ENCODE assay signal across 1 mouse cellular context in the genomic region with DNA sequence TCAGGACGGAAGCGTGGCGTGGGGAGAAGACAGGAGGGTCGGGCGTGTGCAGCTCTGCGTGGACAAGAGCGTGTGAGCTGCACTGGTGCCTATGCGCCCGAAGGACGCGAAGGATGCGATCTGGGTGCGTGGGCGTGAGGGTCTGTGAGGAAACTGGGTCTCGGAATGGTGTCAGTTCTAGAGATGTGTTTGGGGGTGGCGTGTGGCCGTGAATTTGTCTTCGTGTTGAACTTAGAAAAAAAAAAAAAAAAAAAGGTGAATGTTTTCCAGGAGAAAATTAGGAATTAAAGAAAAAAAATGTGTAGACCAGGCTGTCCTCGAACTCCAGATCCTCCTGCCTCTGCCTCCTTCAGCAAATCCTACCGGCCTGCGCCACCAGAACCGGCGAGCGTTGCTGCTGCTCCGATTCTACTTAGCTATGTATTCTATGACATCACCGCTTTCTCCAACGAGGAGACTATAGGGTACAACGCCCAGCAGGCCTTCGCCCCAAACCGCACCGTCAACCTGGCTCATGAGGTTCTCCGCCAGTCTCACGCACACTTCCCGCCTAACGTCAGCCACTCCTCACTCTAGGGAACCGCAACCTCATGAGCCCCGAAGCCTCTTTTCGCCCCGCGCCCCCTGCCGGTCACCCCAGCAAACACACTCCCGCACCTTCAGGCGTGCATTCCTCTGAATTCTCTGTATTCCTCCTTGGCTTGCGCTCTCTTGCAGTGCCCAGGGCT.
TF ChIP-seq lines count a peak whose summit lies in the region.

No protein-coding gene starts in this region.

TF ChIP-seq in CH12.LX, 34 proteins besides CTCF, POLR2A, EP300 and RAD21:
- peak; percentile 59 for TF ChIP-seq JUND (conservative IDR thresholded peaks at IDR 0.05; ENCODE audit: low read depth, low read length)
- peak; percentile 5; the same call in 1 of the 2 replicates for TF ChIP-seq BHLHE40 (IDR thresholded peaks at IDR 0.05; ENCODE audit: low read depth, low read length)
- TF ChIP-seq SMC3 (IDR thresholded peaks at IDR 0.05; ENCODE audit: low read depth, low read length) = peak; percentile 45; the same call in 1 of the 2 replicates
- TF ChIP-seq TBP (conservative IDR thresholded peaks at IDR 0.05; ENCODE audit: low read depth, low read length) = peak; percentile 99
- TF ChIP-seq ELF1 (IDR thresholded peaks at IDR 0.05; ENCODE audit: low read depth, low read length) = peak; percentile 94
- TF ChIP-seq NRF1 (IDR thresholded peaks at IDR 0.05; ENCODE audit: low read depth, low read length) = 0 out of 2 replicates have a peak, but pooled peaks have one; percentile 42
- peak; percentile 90 for TF ChIP-seq MAFK (IDR thresholded peaks at IDR 0.05; ENCODE audit: insufficient replicate concordance, low read length)
- peak; percentile 75 for TF ChIP-seq ZNF384 (IDR thresholded peaks at IDR 0.05; ENCODE audit: low read depth, low read length)
- peak; percentile 71; the same call in 1 of the 2 replicates for TF ChIP-seq KAT2A (IDR thresholded peaks at IDR 0.05; ENCODE audit: insufficient replicate concordance, low read length)
